Mouse (Mus musculus): ENCODE measurements at regions not wholly inside any gene's neighbourhood (a gene's known extent, or its start where the extent isn't known, plus 50 kb on each side); places are given as distances from the start of the nearest gene placed in this dataset.

DNA sequence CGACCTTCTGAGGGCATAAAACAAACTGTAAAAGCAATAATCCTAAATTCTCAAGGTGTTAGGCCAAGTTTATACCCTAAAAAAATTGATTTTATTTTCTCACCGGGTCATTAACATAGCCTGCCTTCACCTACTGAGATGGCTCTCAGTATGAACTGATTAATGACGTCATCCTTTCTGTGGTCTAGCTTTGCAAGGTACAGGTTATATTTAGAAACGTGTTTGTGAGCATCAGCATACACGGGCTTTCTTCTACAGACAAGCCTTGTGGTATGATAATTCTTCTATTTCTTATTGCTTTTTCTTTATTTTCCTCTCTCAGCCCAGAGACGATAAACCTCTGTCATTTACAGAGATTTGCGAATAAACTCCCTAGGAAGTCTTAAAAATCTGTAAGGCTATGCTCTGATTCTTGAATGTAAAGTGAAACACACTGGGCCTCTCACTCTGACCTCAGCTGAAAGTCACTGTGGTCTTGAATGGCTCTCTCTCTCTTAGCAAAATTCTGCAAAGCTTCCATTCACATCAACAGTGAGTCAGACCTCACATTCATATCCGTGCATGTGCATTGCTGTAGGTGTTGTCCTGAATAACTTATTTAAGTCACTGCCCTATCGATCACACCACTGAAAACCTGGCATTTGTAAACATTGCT lies 534.3 kb downstream of the Epha4 start:
- 89% methylated on average over 9 of the region's 9 CpGs for WGBS
- no peaks in the 10 kb centered on the region for H3K36me3 ChIP-seq (replicated peaks)

GRCm38 (mm10) chr1:76993776-76994175 lies 521.1 kb downstream of the Epha4 start:
- no peaks in the 10 kb centered on the region for H3K9me3 ChIP-seq
- no peaks in the 10 kb centered on the region for H3K36me3 ChIP-seq (replicated peaks)
- H3K27me3 ChIP-seq (replicated peaks; ENCODE audit: low read depth, poor library complexity, severe bottlenecking): no peaks in the 10 kb centered on the region
- DNase-seq (ENCODE audit: low spot score): no peak
- H3K27ac ChIP-seq (replicated peaks): no peak overlapping the region
- WGBS: 88% methylated on average over 2 of the region's 2 CpGs
- H3K4me3 ChIP-seq: no peak overlapping the region
- no peaks in the 10 kb centered on the region for H3K4me1 ChIP-seq

More for the DNA sequence above, 534.3 kb downstream of the Epha4 start:
- no peaks in the 10 kb centered on the region for H3K9me3 ChIP-seq
- H3K27me3 ChIP-seq (replicated peaks; ENCODE audit: low read depth, poor library complexity, severe bottlenecking): no peaks in the 10 kb centered on the region
- H3K4me1 ChIP-seq: peaks cover 10% of the 10 kb centered on the region
- no peak overlapping the region for H3K27ac ChIP-seq (replicated peaks)
- DNase-seq (ENCODE audit: low spot score): no peak
- H3K4me3 ChIP-seq: no peak overlapping the region

GRCm38 (mm10) chr1:77008001-77008400 lies 506.9 kb downstream of the Epha4 start:
- DNase-seq (ENCODE audit: low spot score): no peak
- Histone ChIP-seq H3K27ac (replicated peaks) (no peak overlapping the region), H3K27me3 (replicated peaks; ENCODE audit: low read depth, poor library complexity, severe bottlenecking) (no peaks in the 10 kb centered on the region; the same call in 1 of the 2 replicates), H3K9me3 (no peaks in the 10 kb centered on the region), H3K4me3 (no peak overlapping the region), H3K4me1 (no peaks in the 10 kb centered on the region), H3K36me3 (replicated peaks) (no peaks in the 10 kb centered on the region)
- WGBS: 93% methylated on average over 6 of the region's 6 CpGs

GRCm38 (mm10) chr1:77010608-77011214 lies 504.2 kb downstream of the Epha4 start:
- no peaks in the 10 kb centered on the region for H3K9me3 ChIP-seq
- H3K36me3 ChIP-seq (replicated peaks): no peaks in the 10 kb centered on the region
- 78% methylated on average over 8 of the region's 8 CpGs for WGBS
- no peak overlapping the region for H3K27ac ChIP-seq (replicated peaks)
- H3K4me1 ChIP-seq: no peaks in the 10 kb centered on the region
- DNase-seq (ENCODE audit: low spot score): no peak
- H3K27me3 ChIP-seq (replicated peaks; ENCODE audit: low read depth, poor library complexity, severe bottlenecking): no peaks in the 10 kb centered on the region; the same call in 1 of the 2 replicates
- no peak overlapping the region for H3K4me3 ChIP-seq

GRCm38 (mm10) chr1:77027656-77028055 lies 487.2 kb downstream of the Epha4 start:
- 91% methylated on average over 4 of the region's 4 CpGs for WGBS
- no peaks in the 10 kb centered on the region for H3K27me3 ChIP-seq (replicated peaks; ENCODE audit: low read depth, poor library complexity, severe bottlenecking)
- no peaks in the 10 kb centered on the region for H3K9me3 ChIP-seq
- DNase-seq (ENCODE audit: low spot score): no peak
- H3K27ac ChIP-seq (replicated peaks): no peak overlapping the region
- no peak overlapping the region for H3K4me3 ChIP-seq
- 0 out of 2 replicates have a peak, but pooled peaks cover 4% of the 10 kb centered on the region for H3K4me1 ChIP-seq
- H3K36me3 ChIP-seq (replicated peaks): no peaks in the 10 kb centered on the region

GRCm38 (mm10) chr1:77028216-77028615 lies 486.7 kb downstream of the Epha4 start:
- no peaks in the 10 kb centered on the region for H3K36me3 ChIP-seq (replicated peaks)
- DNase-seq (ENCODE audit: low spot score): no peak
- WGBS: 82% methylated on average over 6 of the region's 6 CpGs
- no peaks in the 10 kb centered on the region for H3K9me3 ChIP-seq
- H3K4me3 ChIP-seq: no peak overlapping the region
- H3K27me3 ChIP-seq (replicated peaks; ENCODE audit: low read depth, poor library complexity, severe bottlenecking): no peaks in the 10 kb centered on the region
- 0 out of 2 replicates have a peak, but pooled peaks cover 4% of the 10 kb centered on the region for H3K4me1 ChIP-seq
- no peak overlapping the region for H3K27ac ChIP-seq (replicated peaks)

DNA sequence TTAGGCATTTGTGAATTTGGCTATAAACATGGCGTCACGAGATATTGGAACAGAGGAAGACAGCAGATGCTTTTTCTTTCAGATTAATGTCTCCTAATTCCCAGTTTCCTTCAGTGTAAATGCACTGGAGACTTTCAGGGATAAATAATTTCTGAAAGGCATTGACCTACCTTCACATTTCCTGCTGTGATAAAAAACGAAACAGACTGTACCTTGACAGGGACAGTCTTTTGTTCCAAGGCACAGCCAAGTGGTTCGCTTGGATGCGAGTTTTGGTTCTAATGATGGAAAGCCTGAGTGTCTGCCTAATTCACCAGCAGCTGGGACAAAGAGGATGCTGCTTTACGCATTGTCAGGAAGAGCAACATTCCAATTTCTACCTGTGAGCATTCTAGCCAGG lies 485.8 kb downstream of the Epha4 start:
- Histone ChIP-seq H3K4me1 (0 out of 2 replicates have a peak, but pooled peaks cover 4% of the 10 kb centered on the region), H3K9me3 (no peaks in the 10 kb centered on the region), H3K4me3 (no peak overlapping the region), H3K36me3 (replicated peaks) (no peaks in the 10 kb centered on the region), H3K27me3 (replicated peaks; ENCODE audit: low read depth, poor library complexity, severe bottlenecking) (no peaks in the 10 kb centered on the region), H3K27ac (replicated peaks) (no peak overlapping the region)
- DNase-seq (ENCODE audit: low spot score): no peak
- WGBS: 93% methylated on average over 6 of the region's 6 CpGs

DNA sequence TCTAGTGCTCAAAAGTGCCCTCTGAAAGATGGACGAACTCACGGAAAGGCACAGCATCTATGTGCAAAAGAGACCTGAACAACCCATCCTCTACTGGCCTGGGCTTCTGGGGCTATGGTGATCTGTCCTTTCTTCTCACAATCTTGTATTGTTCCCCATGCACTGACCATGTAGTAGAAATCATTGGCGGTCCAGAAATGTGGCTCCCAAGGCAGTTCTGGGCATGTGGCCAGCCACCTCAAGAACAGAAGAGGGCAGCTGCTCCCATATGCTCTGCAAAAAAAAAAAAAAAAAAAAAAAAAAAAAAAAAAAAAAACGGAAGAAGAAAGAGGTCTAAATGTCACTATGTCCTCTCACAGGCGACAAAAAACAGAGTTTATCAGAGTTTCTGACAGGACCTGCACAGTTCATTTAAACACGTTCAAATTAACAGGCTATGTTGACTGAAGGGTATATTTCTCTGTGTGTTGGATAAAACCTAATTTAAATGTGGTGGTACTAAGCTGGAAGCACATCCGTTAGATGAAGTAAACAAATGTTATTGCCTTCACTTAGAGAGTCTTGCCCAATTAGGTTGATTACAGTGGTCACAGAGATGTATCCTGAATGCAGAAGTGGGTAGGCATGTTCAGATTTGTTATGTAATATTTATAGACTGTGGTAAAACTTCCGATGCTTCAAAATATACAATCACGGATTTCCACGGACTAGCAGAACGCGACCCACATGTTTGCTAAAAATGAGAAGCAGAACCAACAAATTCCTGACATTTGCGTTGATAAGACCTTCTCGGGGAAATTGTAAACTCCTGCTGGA lies 470.9 kb downstream of the Epha4 start:
- Histone ChIP-seq H3K9me3 (no peaks in the 10 kb centered on the region), H3K4me1 (no peaks in the 10 kb centered on the region), H3K27me3 (replicated peaks; ENCODE audit: low read depth, poor library complexity, severe bottlenecking) (no peaks in the 10 kb centered on the region), H3K4me3 (no peak overlapping the region), H3K36me3 (replicated peaks) (no peaks in the 10 kb centered on the region), H3K27ac (replicated peaks) (no peak overlapping the region)
- DNase-seq (ENCODE audit: low spot score): no peak
- 82% methylated on average over 14 of the region's 14 CpGs for WGBS

GRCm38 (mm10) chr1:77048720-77049406 lies 466.0 kb downstream of the Epha4 start:
- 91% methylated on average over 7 of the region's 7 CpGs for WGBS
- DNase-seq (ENCODE audit: low spot score): no peak
- Histone ChIP-seq H3K4me1 (no peaks in the 10 kb centered on the region), H3K27ac (replicated peaks) (no peak overlapping the region), H3K27me3 (replicated peaks; ENCODE audit: low read depth, poor library complexity, severe bottlenecking) (no peaks in the 10 kb centered on the region), H3K9me3 (no peaks in the 10 kb centered on the region), H3K4me3 (no peak overlapping the region), H3K36me3 (replicated peaks) (no peaks in the 10 kb centered on the region)

GRCm38 (mm10) chr1:77051239-77051638 lies 463.6 kb downstream of the Epha4 start:
- no peaks in the 10 kb centered on the region for H3K9me3 ChIP-seq
- no peaks in the 10 kb centered on the region for H3K27me3 ChIP-seq (replicated peaks; ENCODE audit: low read depth, poor library complexity, severe bottlenecking)
- WGBS: 76% methylated on average over 5 of the region's 5 CpGs
- no peak for DNase-seq (ENCODE audit: low spot score)
- H3K4me1 ChIP-seq: no peaks in the 10 kb centered on the region
- no peaks in the 10 kb centered on the region for H3K36me3 ChIP-seq (replicated peaks)
- no peak overlapping the region for H3K4me3 ChIP-seq
- H3K27ac ChIP-seq (replicated peaks): no peak overlapping the region

- Histone ChIP-seq H3K27ac (replicated peaks) (no peak overlapping the region), H3K4me3 (no peak overlapping the region), H3K27me3 (replicated peaks; ENCODE audit: low read depth, poor library complexity, severe bottlenecking) (no peaks in the 10 kb centered on the region), H3K9me3 (no peaks in the 10 kb centered on the region), H3K4me1 (no peaks in the 10 kb centered on the region), H3K36me3 (replicated peaks) (no peaks in the 10 kb centered on the region)
- WGBS: 81% methylated on average over 4 of the region's 4 CpGs
- no peak for DNase-seq (ENCODE audit: low spot score)
These were observed 460.9 kb downstream of the Epha4 start for GRCm38 (mm10) chr1:77053837-77054540.

GRCm38 (mm10) chr1:77062468-77062867 lies 452.4 kb downstream of the Epha4 start:
- Histone ChIP-seq H3K4me3 (no peak overlapping the region), H3K27me3 (replicated peaks; ENCODE audit: low read depth, poor library complexity, severe bottlenecking) (no peaks in the 10 kb centered on the region), H3K36me3 (replicated peaks) (no peaks in the 10 kb centered on the region), H3K4me1 (no peaks in the 10 kb centered on the region), H3K27ac (replicated peaks) (no peak overlapping the region), H3K9me3 (no peaks in the 10 kb centered on the region)
- DNase-seq (ENCODE audit: low spot score): no peak
- 87% methylated on average over 3 of the region's 3 CpGs for WGBS

Data from embryonic facial prominence, embryonic 10.5 days (tissue).